Mouse (Mus musculus): ENCODE data around the gene Omp. TPM values are rescaled to one million over a fixed set of nuclear protein-coding genes. Genes with fewer than 3 reads are reported as not detected.

The Omp gene
- total and polyA plus RNA-seq, 2 experiments: 0.12 to 0.18 TPM

DNA sequence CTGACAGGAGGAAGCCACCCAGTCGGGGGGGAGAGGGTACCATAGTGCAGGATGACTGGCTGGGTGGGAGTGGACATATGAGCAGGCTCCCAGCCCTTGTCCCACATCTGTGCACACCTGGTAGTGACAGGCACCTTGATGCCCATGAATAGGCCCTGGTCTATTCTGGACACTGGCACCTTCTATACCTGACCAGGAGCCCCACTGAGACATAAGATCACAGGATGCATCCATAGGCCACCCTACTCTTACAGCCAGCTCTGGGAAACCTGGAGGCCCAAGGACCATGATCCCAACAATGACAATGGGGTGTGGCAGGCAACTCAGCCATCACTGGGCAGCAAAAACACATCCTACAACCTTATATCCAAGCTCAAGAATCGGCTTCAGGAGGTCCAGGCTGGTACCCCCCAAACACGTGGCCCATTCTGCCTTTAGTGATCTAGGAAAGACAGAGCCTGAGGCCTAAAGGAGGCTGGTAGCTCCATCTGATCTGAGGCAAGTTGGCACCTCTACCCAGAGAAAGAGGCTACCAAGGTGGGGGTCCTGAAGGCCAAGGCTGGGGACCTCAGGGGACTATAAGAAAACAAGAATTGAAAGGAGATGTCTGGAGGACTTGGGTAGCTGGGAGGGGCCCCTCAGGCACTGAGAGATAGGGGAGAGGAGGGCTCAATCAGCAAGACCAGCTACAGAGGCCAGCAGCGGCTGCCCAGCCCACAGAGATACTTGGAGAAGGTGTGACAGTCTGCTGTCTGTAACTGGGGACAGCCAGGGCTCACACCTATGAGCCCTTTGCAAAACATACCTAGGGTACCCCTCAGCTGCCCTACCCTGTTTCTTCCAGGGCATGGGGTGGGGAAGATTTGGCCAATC lies 29.8 kb upstream of the Omp start:
- DNase-seq (ENCODE audit: extremely low read depth, low read depth, low spot score): no peak
- no peak overlapping the region for H3K4me3 ChIP-seq (ENCODE audit: insufficient read depth, low read depth, low read length)
- peaks cover 17% of the 10 kb centered on the region for H3K4me1 ChIP-seq (ENCODE audit: control insufficient read depth, insufficient read depth, low read length)
- no peaks in the 10 kb centered on the region for H3K79me2 ChIP-seq (ENCODE audit: control insufficient read depth, insufficient read depth, low read length)
- WGBS: 92% methylated on average over 4 of the region's 4 CpGs
- H3K36me3 ChIP-seq (ENCODE audit: control insufficient read depth, insufficient read depth, low read length): no peaks in the 10 kb centered on the region
- H3K27ac ChIP-seq (replicated peaks; ENCODE audit: insufficient read depth, low read depth, low read length): no peak overlapping the region
- no peaks in the 10 kb centered on the region for H3K27me3 ChIP-seq (ENCODE audit: control insufficient read depth, insufficient read depth, low read length)
- H3K9ac ChIP-seq (ENCODE audit: low read depth, low read length): no peak overlapping the region
- no peak for TF ChIP-seq POLR2A (IDR thresholded peaks at IDR 0.05; ENCODE audit: extremely low read depth, insufficient read depth, low read length)
- TF ChIP-seq CTCF (IDR thresholded peaks at IDR 0.05; ENCODE audit: low read depth, low read length): no peak

DNA sequence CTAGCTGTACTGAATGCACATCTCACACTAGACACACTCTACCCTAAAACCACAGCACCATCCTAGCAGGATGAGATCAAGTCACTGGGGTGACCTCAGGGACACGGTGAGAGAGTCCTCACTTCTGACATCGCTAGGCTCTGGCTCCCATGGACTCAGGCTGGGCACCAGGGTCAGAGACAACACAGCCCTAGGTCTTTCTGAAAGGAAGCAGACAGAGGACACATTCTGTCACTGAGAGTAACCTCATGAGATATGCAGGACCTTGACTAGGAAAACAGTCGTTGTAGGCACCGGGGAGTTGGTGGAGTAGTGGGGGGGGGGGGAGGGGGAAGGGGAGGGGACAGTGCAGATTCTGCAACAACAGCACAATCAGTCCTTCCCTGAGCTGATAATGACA lies 28.1 kb upstream of the Omp start:
- H3K4me1 ChIP-seq (ENCODE audit: control insufficient read depth, insufficient read depth, low read length): peaks cover 10% of the 10 kb centered on the region; the same call in 1 of the 2 replicates
- no peaks in the 10 kb centered on the region for H3K79me2 ChIP-seq (ENCODE audit: control insufficient read depth, insufficient read depth, low read length)
- H3K4me3 ChIP-seq (ENCODE audit: insufficient read depth, low read depth, low read length): no peak overlapping the region
- H3K36me3 ChIP-seq (ENCODE audit: control insufficient read depth, insufficient read depth, low read length): no peaks in the 10 kb centered on the region
- H3K27ac ChIP-seq (replicated peaks; ENCODE audit: insufficient read depth, low read depth, low read length): no peak overlapping the region
- H3K27me3 ChIP-seq (ENCODE audit: control insufficient read depth, insufficient read depth, low read length): no peaks in the 10 kb centered on the region
- no peak for TF ChIP-seq CTCF (IDR thresholded peaks at IDR 0.05; ENCODE audit: low read depth, low read length)
- TF ChIP-seq POLR2A (IDR thresholded peaks at IDR 0.05; ENCODE audit: extremely low read depth, insufficient read depth, low read length): no peak
- 55% methylated on average over 4 of the region's 4 CpGs for WGBS
- H3K9ac ChIP-seq (ENCODE audit: low read depth, low read length): no peak overlapping the region
- no peak for DNase-seq (ENCODE audit: extremely low read depth, low read depth, low spot score)

DNA sequence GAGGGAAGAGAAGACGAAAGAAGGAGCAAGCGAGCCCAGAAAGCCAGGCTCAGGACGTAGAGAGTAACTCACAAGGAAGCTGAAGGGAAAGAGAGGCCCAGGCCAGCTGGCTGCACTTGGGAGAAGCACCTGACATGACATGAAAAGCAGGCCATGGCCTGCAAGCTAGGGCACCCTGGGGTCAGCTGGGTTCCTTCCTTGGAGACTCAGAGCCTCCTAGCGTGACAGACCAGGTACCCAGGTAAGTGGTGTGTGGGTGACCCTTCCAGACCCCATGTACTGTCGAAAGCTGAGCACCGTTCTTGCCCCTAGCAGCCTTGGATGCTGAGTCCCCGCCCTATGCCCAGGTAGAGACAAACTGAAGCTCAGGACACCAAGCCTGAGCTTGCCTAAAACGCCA lies 27.4 kb upstream of the Omp start:
- H3K9ac ChIP-seq (ENCODE audit: low read depth, low read length): no peak overlapping the region
- H3K27ac ChIP-seq (replicated peaks; ENCODE audit: insufficient read depth, low read depth, low read length): no peak overlapping the region
- H3K79me2 ChIP-seq (ENCODE audit: control insufficient read depth, insufficient read depth, low read length): no peaks in the 10 kb centered on the region
- TF ChIP-seq POLR2A (IDR thresholded peaks at IDR 0.05; ENCODE audit: extremely low read depth, insufficient read depth, low read length) (no peak), CTCF (IDR thresholded peaks at IDR 0.05; ENCODE audit: low read depth, low read length) (no peak)
- H3K4me1 ChIP-seq (ENCODE audit: control insufficient read depth, insufficient read depth, low read length): peaks cover 10% of the 10 kb centered on the region; the same call in 1 of the 2 replicates
- no peaks in the 10 kb centered on the region for H3K36me3 ChIP-seq (ENCODE audit: control insufficient read depth, insufficient read depth, low read length)
- DNase-seq (ENCODE audit: extremely low read depth, low read depth, low spot score): no peak
- 95% methylated on average over 8 of the region's 8 CpGs for WGBS
- no peak overlapping the region for H3K4me3 ChIP-seq (ENCODE audit: insufficient read depth, low read depth, low read length)
- no peaks in the 10 kb centered on the region for H3K27me3 ChIP-seq (ENCODE audit: control insufficient read depth, insufficient read depth, low read length)

DNA sequence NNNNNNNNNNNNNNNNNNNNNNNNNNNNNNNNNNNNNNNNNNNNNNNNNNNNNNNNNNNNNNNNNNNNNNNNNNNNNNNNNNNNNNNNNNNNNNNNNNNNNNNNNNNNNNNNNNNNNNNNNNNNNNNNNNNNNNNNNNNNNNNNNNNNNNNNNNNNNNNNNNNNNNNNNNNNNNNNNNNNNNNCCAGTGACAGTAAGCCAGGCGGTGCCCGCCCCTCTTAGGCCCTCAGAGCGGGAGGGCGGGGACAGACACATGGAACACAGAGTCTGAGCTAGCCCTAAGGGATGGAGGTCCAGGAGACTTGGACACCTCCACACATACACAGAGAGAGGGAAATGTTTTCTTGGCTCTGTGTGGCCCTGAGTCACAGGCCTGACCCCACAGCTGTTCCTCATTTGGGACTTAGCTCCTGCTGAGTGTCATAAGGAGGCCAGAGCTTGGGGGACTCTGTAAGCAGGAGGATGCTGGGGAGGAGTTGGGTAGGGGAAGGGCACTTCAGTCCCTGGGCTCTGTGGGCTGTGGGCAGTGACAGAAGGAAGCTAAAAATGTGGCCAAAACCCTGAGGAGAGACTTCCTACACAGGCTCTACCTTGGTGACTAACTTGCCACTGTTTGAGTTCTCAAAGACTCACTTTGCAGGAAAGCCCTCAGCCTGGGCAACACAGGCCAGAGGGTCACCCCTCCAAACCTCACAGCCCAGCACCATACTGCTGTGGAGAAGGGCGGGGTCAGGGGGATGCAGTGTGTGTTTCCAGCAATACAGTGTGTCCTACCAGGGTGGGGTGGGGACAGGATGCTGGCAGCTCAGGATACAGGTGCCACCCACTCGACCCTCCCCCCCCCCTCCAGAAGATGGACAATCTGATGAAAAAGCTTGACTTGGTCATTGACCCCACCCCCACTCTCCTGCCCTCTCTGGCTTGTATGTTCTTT lies 26.1 kb upstream of the Omp start:
- H3K4me1 ChIP-seq (ENCODE audit: control insufficient read depth, insufficient read depth, low read length): peaks cover 7% of the 10 kb centered on the region; the same call in 1 of the 2 replicates
- no peak for DNase-seq (ENCODE audit: extremely low read depth, low read depth, low spot score)
- no peaks in the 10 kb centered on the region for H3K27me3 ChIP-seq (ENCODE audit: control insufficient read depth, insufficient read depth, low read length)
- WGBS: 76% methylated on average over 6 of the region's 6 CpGs
- H3K4me3 ChIP-seq (ENCODE audit: insufficient read depth, low read depth, low read length): no peak overlapping the region
- no peak overlapping the region for H3K9ac ChIP-seq (ENCODE audit: low read depth, low read length)
- TF ChIP-seq CTCF (IDR thresholded peaks at IDR 0.05; ENCODE audit: low read depth, low read length) (no peak), POLR2A (IDR thresholded peaks at IDR 0.05; ENCODE audit: extremely low read depth, insufficient read depth, low read length) (no peak)
- no peaks in the 10 kb centered on the region for H3K36me3 ChIP-seq (ENCODE audit: control insufficient read depth, insufficient read depth, low read length)
- peak overlapping the region; percentile 8; the same call in 1 of the 2 replicates for H3K27ac ChIP-seq (replicated peaks; ENCODE audit: insufficient read depth, low read depth, low read length)
- H3K79me2 ChIP-seq (ENCODE audit: control insufficient read depth, insufficient read depth, low read length): no peaks in the 10 kb centered on the region

DNA sequence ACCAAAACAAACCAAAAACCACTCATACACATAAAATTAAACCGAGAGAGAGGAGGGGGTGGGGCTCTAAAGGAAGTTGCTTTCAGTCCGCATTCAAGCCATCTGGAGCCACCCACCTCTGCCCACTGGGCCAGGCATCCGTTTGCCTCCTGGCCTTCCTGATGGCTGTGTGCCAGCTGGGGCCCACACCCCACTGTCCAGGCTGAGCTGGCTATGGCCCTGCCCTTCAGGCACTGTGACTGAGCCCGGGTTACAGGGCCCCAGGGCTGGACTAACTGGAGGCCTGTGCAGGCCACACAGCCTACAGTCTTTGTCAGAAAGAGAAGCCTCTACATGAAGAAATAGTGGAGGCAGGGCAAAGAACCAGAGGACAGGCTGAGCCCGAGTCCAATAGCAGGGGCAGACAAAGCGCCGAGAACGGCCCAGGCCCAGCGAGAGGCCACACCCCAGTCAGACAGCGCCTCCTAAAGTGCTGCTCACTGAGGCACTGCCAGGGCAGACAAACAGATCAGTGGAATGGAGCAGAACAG lies 19.8 kb upstream of the Omp start:
- Histone ChIP-seq H3K27ac (replicated peaks; ENCODE audit: insufficient read depth, low read depth, low read length) (no peak overlapping the region), H3K9ac (ENCODE audit: low read depth, low read length) (no peak overlapping the region; the same call in 1 of the 2 replicates), H3K79me2 (ENCODE audit: control insufficient read depth, insufficient read depth, low read length) (no peaks in the 10 kb centered on the region), H3K4me1 (ENCODE audit: control insufficient read depth, insufficient read depth, low read length) (peaks cover 4% of the 10 kb centered on the region; the same call in 1 of the 2 replicates), H3K4me3 (ENCODE audit: insufficient read depth, low read depth, low read length) (no peak overlapping the region), H3K36me3 (ENCODE audit: control insufficient read depth, insufficient read depth, low read length) (no peaks in the 10 kb centered on the region), H3K27me3 (ENCODE audit: control insufficient read depth, insufficient read depth, low read length) (no peaks in the 10 kb centered on the region)
- no peak for DNase-seq (ENCODE audit: extremely low read depth, low read depth, low spot score)
- no peak for TF ChIP-seq CTCF (IDR thresholded peaks at IDR 0.05; ENCODE audit: low read depth, low read length)
- TF ChIP-seq POLR2A (IDR thresholded peaks at IDR 0.05; ENCODE audit: extremely low read depth, insufficient read depth, low read length): no peak
- 53% methylated on average over 10 of the region's 10 CpGs for whole genome bisulfite sequencing
